ENCODE assay signal across 27 mouse cellular contexts in genomic region chr3:94389420-94389819, GRCm38 (mm10). TPM values are rescaled to one million over a fixed set of nuclear protein-coding genes. Genes with fewer than 3 reads are reported as not detected.
"Had no signal": no experiment of that assay in that cellular context is flagged by ENCODE, and none has a peak within 500 bp of the region (broad histone marks: within the 10 kb centered on the region; RNA-seq: fewer than 3 reads in every experiment).

No protein-coding gene starts in this region.

- H3K4me1 ChIP-seq: heart, embryonic 12.5 days; hindbrain, embryonic 12.5 days; intestine, embryonic 15.5 days; limb, embryonic 15.5 days had no signal

- H3K27ac ChIP-seq: gastrocnemius, adult 2 months; hindbrain, embryonic 10.5 days; hindbrain, embryonic 12.5 days; hindbrain, embryonic 14.5 days; intestine, embryonic 15.5 days; limb, embryonic 13.5 days; limb, embryonic 15.5 days had no signal

- H3K27me3 ChIP-seq: hindbrain, embryonic 12.5 days; intestine, embryonic 15.5 days; limb, embryonic 13.5 days; limb, embryonic 15.5 days had no signal

- H3K36me3 ChIP-seq: heart, embryonic 12.5 days; hindbrain, embryonic 10.5 days; hindbrain, embryonic 12.5 days; intestine, embryonic 15.5 days; limb, embryonic 13.5 days; limb, embryonic 15.5 days had no signal

- DNase-seq: gastrocnemius, adult 2 months; gastrocnemius, postnatal 10 days; gastrocnemius, postnatal 25 days; heart, adult 18-20 months; heart, postnatal 10 days; heart, postnatal 4 days; kidney, adult 18-20 months; kidney, adult 8-10 months; kidney, postnatal 10 days; layer of hippocampus, adult 9-11 months; layer of hippocampus, postnatal 36 days; left cerebral cortex, postnatal 4 days had no signal

- H3K4me3 ChIP-seq: gastrocnemius, adult 2 months; heart, embryonic 12.5 days; hindbrain, embryonic 10.5 days; hindbrain, embryonic 12.5 days; intestine, embryonic 15.5 days; limb, embryonic 13.5 days; limb, embryonic 15.5 days had no signal

RNA-seq across cellular contexts. Expression of gene Lingo4, which starts 8.9 kb away (rescaled TPM):
- polyA plus RNA-seq: heart, embryonic 12.5 days; limb, embryonic 11.5 days had no signal

RNA-seq across cellular contexts. Expression of gene C2cd4d, which starts 27.2 kb away (rescaled TPM):
- polyA plus RNA-seq: inflammation-experienced regulatory T-cells, adult 6 months had no signal

RNA-seq across cellular contexts. Expression of gene Them5, which starts 47.5 kb away (rescaled TPM):
- polyA plus RNA-seq: frontal cortex, adult 2 months; heart, embryonic 12.5 days; heart, embryonic 14.5 days; hindbrain, embryonic 10.5 days; hindbrain, embryonic 12.5 days; hindbrain, embryonic 14.5 days; inflammation-experienced regulatory T-cells, adult 6 months; intestine, embryonic 15.5 days; intestine, postnatal 0 days; kidney, embryonic 14.5 days; kidney, embryonic 16.5 days; large intestine, adult 2 months; limb, embryonic 11.5 days had no signal
